Mouse (Mus musculus) 3T3-L1 (cell line): Measurements from ENCODE around the gene Ccdc121.
"Not testable (repeated sequence)": the region's sequence is repeated elsewhere in the genome, so short reads cannot be mapped to it uniquely, and the experiment has no call there.

Experiments
- DNase-seq: peaks from one replicate; pipeline ENCODE4 v3.0.0-alpha.2; 2015; ENCODE audit warnings: low read depth, low spot score

Ccdc121 gene

GRCm38 (mm10) chr1:181512430-181513129 is 1.3 kb upstream of the Ccdc121 start:
- no peak for DNase-seq

GRCm38 (mm10) chr1:181510855-181511254 is 396 bp downstream of the Ccdc121 start:
- not testable (repeated sequence) for DNase-seq

- DNase-seq, result no peak
These were observed 5.9 kb downstream of the Ccdc121 start for GRCm38 (mm10) chr1:181505367-181505766.

GRCm38 (mm10) chr1:181503471-181503870 is 7.8 kb downstream of the Ccdc121 start:
- no peak for DNase-seq

- DNase-seq, result no peak
These were observed 26.6 kb downstream of the Ccdc121 start for GRCm38 (mm10) chr1:181484696-181485095.

GRCm38 (mm10) chr1:181476557-181476956 is 34.7 kb downstream of the Ccdc121 start:
- no peak for DNase-seq

GRCm38 (mm10) chr1:181476141-181476540 is 35.1 kb downstream of the Ccdc121 start:
- no peak for DNase-seq

- DNase-seq, result no peak
These were observed 41.8 kb downstream of the Ccdc121 start for GRCm38 (mm10) chr1:181469415-181469814.

- no peak for DNase-seq
These were observed 44.0 kb downstream of the Ccdc121 start for GRCm38 (mm10) chr1:181467321-181467670.

GRCm38 (mm10) chr1:181466601-181467320 is 44.5 kb downstream of the Ccdc121 start:
- DNase-seq, result no peak

GRCm38 (mm10) chr1:181466040-181466439 is 45.2 kb downstream of the Ccdc121 start:
- no peak for DNase-seq

GRCm38 (mm10) chr1:181465027-181465426 is 46.2 kb downstream of the Ccdc121 start:
- DNase-seq, result peak; percentile 50

- DNase-seq, result no peak
These were observed 48.4 kb downstream of the Ccdc121 start for GRCm38 (mm10) chr1:181462906-181463179.

- no peak for DNase-seq
These were observed 49.0 kb downstream of the Ccdc121 start for GRCm38 (mm10) chr1:181462051-181462905.

GRCm38 (mm10) chr1:181461484-181461883 is 49.8 kb downstream of the Ccdc121 start:
- no peak for DNase-seq

GRCm38 (mm10) chr1:181460283-181460682 is 51.0 kb downstream of the Ccdc121 start:
- DNase-seq, result no peak
